Mouse (Mus musculus) liver, embryonic 15.5 days (tissue): ENCODE results near the gene Tyrobp. TPM values are rescaled to one million over a fixed set of nuclear protein-coding genes. Genes with fewer than 3 reads are reported as not detected.

Experiments used
- ATAC-seq: fragments of 200-750 bp; cut with Nextera tagmentation; 2 replicates; pipeline ENCODE4 v1.8.0; 2017; ENCODE audit warnings: moderate number of reproducible peaks, mild to moderate bottlenecking, moderate library complexity; ENCODE audit not compliant: insufficient read depth
- H3K27ac ChIP-seq: fragments of 300-500 bp; sonication (generic); replicated peaks from 2 replicates; pipeline ENCODE4 v1.5.1; 2015; ENCODE audit warnings: mild to moderate bottlenecking, inconsistent platforms
- H3K27me3 ChIP-seq: fragments of 300-500 bp; sonication (generic); 2 replicates; pipeline ENCODE4 v1.6.1; 2015; ENCODE audit warnings: mild to moderate bottlenecking, inconsistent platforms
- H3K36me3 ChIP-seq: fragments of 300-500 bp; sonication (generic); replicated peaks from 2 replicates; pipeline ENCODE4 v1.6.1; 2015; ENCODE audit warnings: moderate library complexity, mild to moderate bottlenecking, inconsistent platforms
- H3K4me1 ChIP-seq: fragments of 300-500 bp; sonication (generic); replicated peaks from 2 replicates; pipeline ENCODE4 v1.6.1; 2015; ENCODE audit warnings: inconsistent platforms
- H3K4me2 ChIP-seq: fragments of 300-500 bp; sonication (generic); 2 replicates; pipeline ENCODE4 v1.6.1; 2015; ENCODE audit warnings: moderate library complexity, mild to moderate bottlenecking, inconsistent platforms
- H3K4me3 ChIP-seq: fragments of 300-500 bp; sonication (generic); replicated peaks from 2 replicates; pipeline ENCODE4 v1.5.1; 2015; ENCODE audit warnings: mild to moderate bottlenecking, inconsistent platforms
- H3K9ac ChIP-seq: fragments of 300-500 bp; sonication (generic); 2 replicates; pipeline ENCODE4 v1.6.1; 2015; ENCODE audit warnings: moderate library complexity, mild to moderate bottlenecking, inconsistent platforms
- H3K9me3 ChIP-seq: fragments of 300-500 bp; sonication (generic); replicated peaks from 2 replicates; pipeline ENCODE4 v1.6.1; 2016; ENCODE audit warnings: inconsistent platforms
- WGBS: fragments of 180-500 bp; shearing (Covaris S2); methylation state at CpG from one replicate; pipeline ENCODE4 v1.1.7; 2015; ENCODE audit warnings: mixed read lengths; ENCODE audit not compliant: insufficient replicate concordance; 5-methylcytosine and 5-hydroxymethylcytosine counted together
- polyA plus RNA-seq: library from polyadenylated mRNA; unstranded; fragments of >200 nt; fragmentation: Nextera tagmentation; extraction: Ambion mirVana; gene quantifications from 2 replicates; pipeline ENCODE4 v1.2.1, GENCODE M21; 2015

Gene Tyrobp
- polyA plus RNA-seq, 1 experiment from 2014 or later, result 146 TPM

DNA sequence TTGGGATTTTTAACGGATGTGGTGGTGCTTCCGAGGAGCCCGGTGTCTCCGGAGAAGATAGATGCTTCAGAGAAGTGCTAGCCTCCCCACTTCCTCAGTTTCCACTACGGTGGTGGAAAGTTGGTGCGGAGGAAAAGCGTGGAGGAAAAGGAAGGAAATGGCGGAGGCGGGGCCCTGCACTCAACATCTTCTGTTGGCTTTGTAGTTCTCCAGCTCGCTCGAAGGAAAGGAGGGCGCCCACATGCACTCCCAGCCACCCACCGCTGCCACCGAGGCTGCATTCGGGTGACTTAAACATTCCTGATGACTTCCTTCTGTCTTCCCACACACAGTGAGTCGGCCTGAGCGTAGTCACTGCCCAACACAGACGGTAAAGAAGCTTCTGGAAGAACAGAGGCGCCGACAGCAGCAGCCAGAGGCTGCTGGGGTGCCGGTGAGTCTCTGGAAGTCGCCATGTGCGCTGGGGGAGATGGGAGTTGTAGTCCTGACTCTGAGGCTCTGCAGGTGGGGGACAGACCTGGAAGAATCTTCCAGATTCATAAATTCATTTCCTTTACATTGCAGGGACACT lies 9.6 kb downstream of the Tyrobp start:
- peaks cover 25% of the 10 kb centered on the region for H3K36me3 ChIP-seq
- H3K4me3 ChIP-seq, result peak overlapping the region; percentile 62
- peaks cover 32% of the 10 kb centered on the region for H3K4me1 ChIP-seq
- H3K27ac ChIP-seq, result peak overlapping the region; percentile 53; the same call in 1 of the 2 replicates
- peaks cover 13% of the 10 kb centered on the region; the same call in 1 of the 2 replicates for H3K27me3 ChIP-seq
- H3K9ac ChIP-seq, result no peak overlapping the region
- 15% methylated on average over 23 of the region's 23 CpGs for WGBS
- H3K4me2 ChIP-seq, result peak overlapping the region; percentile 89
- no peak for ATAC-seq
- no peaks in the 10 kb centered on the region for H3K9me3 ChIP-seq

GRCm38 (mm10) chr7:30429327-30429726 lies 15.8 kb downstream of the Tyrobp start:
- Histone ChIP-seq H3K4me3 (no peak overlapping the region), H3K27me3 (no peaks in the 10 kb centered on the region), H3K9ac (no peak overlapping the region), H3K27ac (no peak overlapping the region), H3K9me3 (no peaks in the 10 kb centered on the region), H3K36me3 (peaks cover 24% of the 10 kb centered on the region), H3K4me1 (no peaks in the 10 kb centered on the region), H3K4me2 (no peak overlapping the region)
- ATAC-seq, result no peak

GRCm38 (mm10) chr7:30430191-30430590 lies 16.6 kb downstream of the Tyrobp start:
- 27% methylated on average over 2 of the region's 2 CpGs for WGBS
- H3K9ac ChIP-seq, result no peak overlapping the region
- peaks cover 5% of the 10 kb centered on the region; the same call in 1 of the 2 replicates for H3K27me3 ChIP-seq
- H3K36me3 ChIP-seq, result peaks cover 22% of the 10 kb centered on the region
- H3K4me1 ChIP-seq, result no peaks in the 10 kb centered on the region
- no peak for ATAC-seq
- H3K4me2 ChIP-seq, result no peak overlapping the region
- no peak overlapping the region for H3K4me3 ChIP-seq
- H3K27ac ChIP-seq, result no peak overlapping the region
- H3K9me3 ChIP-seq, result no peaks in the 10 kb centered on the region

GRCm38 (mm10) chr7:30431793-30432192 lies 18.2 kb downstream of the Tyrobp start:
- H3K9me3 ChIP-seq, result no peaks in the 10 kb centered on the region
- H3K27ac ChIP-seq, result no peak overlapping the region
- 0 out of 2 replicates have a peak, but pooled peaks cover 2% of the 10 kb centered on the region for H3K4me1 ChIP-seq
- no peak for ATAC-seq
- WGBS, result 12% methylated on average over 3 of the region's 3 CpGs
- H3K27me3 ChIP-seq, result peaks cover 19% of the 10 kb centered on the region
- no peak overlapping the region for H3K4me3 ChIP-seq
- H3K36me3 ChIP-seq, result peaks cover 9% of the 10 kb centered on the region
- no peak overlapping the region for H3K4me2 ChIP-seq
- H3K9ac ChIP-seq, result no peak overlapping the region

GRCm38 (mm10) chr7:30434238-30434637 lies 20.7 kb downstream of the Tyrobp start:
- whole genome bisulfite sequencing, result 2% methylated on average over 10 of the region's 10 CpGs
- Histone ChIP-seq H3K4me2 (no peak overlapping the region), H3K36me3 (no peaks in the 10 kb centered on the region), H3K27me3 (peaks cover 27% of the 10 kb centered on the region), H3K4me1 (0 out of 2 replicates have a peak, but pooled peaks cover 2% of the 10 kb centered on the region), H3K9me3 (no peaks in the 10 kb centered on the region), H3K27ac (no peak overlapping the region), H3K9ac (no peak overlapping the region), H3K4me3 (no peak overlapping the region)
- no peak for ATAC-seq

- H3K4me1 ChIP-seq, result 0 out of 2 replicates have a peak, but pooled peaks cover 2% of the 10 kb centered on the region
- H3K27ac ChIP-seq, result no peak overlapping the region
- ATAC-seq, result no peak
- no peak overlapping the region for H3K4me3 ChIP-seq
- 43% methylated on average over 10 of the region's 10 CpGs for WGBS
- H3K4me2 ChIP-seq, result no peak overlapping the region
- peaks cover 30% of the 10 kb centered on the region for H3K27me3 ChIP-seq
- no peaks in the 10 kb centered on the region for H3K36me3 ChIP-seq
- no peak overlapping the region for H3K9ac ChIP-seq
- no peaks in the 10 kb centered on the region for H3K9me3 ChIP-seq
Measured at GRCm38 (mm10) chr7:30434701-30435100, 21.1 kb downstream of the Tyrobp start.

DNA sequence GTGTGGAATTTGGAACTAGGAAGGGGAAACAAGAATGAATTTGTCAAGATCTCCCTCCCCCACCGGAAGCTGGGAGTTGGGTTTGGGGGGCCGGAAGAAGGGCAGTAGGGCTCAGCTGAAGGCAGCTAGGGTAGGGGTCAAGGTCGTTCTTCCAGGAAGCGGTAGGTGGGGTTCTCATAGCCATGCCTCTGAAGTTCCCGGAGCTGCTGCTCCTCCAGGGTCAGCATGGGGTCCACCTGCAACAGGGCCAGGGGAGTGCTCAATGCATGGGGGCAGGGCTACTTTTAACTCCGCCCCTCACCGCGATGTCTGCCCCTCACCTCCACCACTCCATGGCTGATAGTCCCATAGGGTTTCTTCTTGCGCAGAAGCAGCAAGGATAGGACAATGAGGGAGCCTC lies 21.6 kb downstream of the Tyrobp start:
- Histone ChIP-seq H3K27me3 (peaks cover 34% of the 10 kb centered on the region), H3K4me1 (0 out of 2 replicates have a peak, but pooled peaks cover 2% of the 10 kb centered on the region)
- no peak for ATAC-seq

GRCm38 (mm10) chr7:30436879-30437278 lies 23.3 kb downstream of the Tyrobp start:
- 14% methylated on average over 10 of the region's 10 CpGs for WGBS
- H3K4me1 ChIP-seq, result 0 out of 2 replicates have a peak, but pooled peaks cover 2% of the 10 kb centered on the region
- H3K27ac ChIP-seq, result no peak overlapping the region
- ATAC-seq, result no peak
- no peak overlapping the region for H3K4me2 ChIP-seq
- H3K9me3 ChIP-seq, result no peaks in the 10 kb centered on the region
- H3K27me3 ChIP-seq, result peaks cover 44% of the 10 kb centered on the region
- no peak overlapping the region for H3K9ac ChIP-seq
- H3K4me3 ChIP-seq, result no peak overlapping the region
- H3K36me3 ChIP-seq, result no peaks in the 10 kb centered on the region

More for the DNA sequence above, 21.6 kb downstream of the Tyrobp start:
- no peak overlapping the region for H3K9ac ChIP-seq
- no peak overlapping the region for H3K4me3 ChIP-seq
- no peaks in the 10 kb centered on the region for H3K9me3 ChIP-seq
- no peaks in the 10 kb centered on the region for H3K36me3 ChIP-seq
- no peak overlapping the region for H3K27ac ChIP-seq
- H3K4me2 ChIP-seq, result no peak overlapping the region
- WGBS, result 33% methylated on average over 9 of the region's 9 CpGs

DNA sequence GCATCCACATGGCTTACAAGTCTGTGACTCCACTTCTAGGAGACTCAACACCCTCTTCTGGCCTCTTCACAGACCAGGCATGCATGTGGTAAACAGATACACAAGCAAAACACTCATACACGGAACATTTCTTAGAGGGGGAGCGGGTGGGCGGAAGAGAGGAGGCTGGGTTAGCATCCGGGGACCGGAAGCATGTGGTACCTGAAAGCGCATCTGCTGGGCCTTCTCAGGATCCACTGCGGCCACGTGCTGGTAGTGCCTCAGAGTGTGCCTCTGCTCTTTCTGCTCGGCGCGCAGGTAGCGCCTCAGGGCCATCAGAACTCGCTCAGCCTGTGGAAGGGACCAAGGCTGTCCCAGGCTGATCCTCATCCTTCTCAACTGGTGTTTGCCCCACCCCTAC lies 26.2 kb downstream of the Tyrobp start:
- peaks cover 70% of the 10 kb centered on the region for H3K27me3 ChIP-seq

DNA sequence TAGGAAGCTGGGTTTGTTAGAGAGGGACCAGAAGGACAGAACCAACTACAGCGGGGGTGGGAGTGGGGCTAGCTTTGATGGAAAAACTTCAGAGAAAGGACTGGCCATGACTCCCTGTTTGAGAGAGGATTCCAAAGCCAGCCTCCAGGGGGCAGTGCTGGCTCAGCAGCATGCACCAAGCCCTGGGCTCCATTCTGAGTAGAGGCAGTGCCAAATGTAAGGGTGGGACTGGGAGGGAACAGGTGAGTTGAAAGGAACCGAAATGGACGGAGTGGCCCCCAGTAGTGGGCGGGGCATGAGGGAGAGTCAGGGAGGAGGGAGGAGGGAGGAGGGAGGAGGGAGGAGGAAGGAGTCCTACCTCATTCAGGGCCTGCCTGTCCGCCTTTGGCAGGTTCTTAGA lies 27.1 kb downstream of the Tyrobp start:
- no peak for ATAC-seq

More for the DNA sequence above, 26.2 kb downstream of the Tyrobp start:
- Histone ChIP-seq H3K4me3 (no peak overlapping the region), H3K4me1 (peaks cover 12% of the 10 kb centered on the region; the same call in 1 of the 2 replicates), H3K4me2 (no peak overlapping the region), H3K27ac (no peak overlapping the region), H3K9me3 (no peaks in the 10 kb centered on the region), H3K36me3 (no peaks in the 10 kb centered on the region), H3K9ac (no peak overlapping the region)
- no peak for ATAC-seq
- WGBS, result 70% methylated on average over 13 of the region's 13 CpGs

DNA sequence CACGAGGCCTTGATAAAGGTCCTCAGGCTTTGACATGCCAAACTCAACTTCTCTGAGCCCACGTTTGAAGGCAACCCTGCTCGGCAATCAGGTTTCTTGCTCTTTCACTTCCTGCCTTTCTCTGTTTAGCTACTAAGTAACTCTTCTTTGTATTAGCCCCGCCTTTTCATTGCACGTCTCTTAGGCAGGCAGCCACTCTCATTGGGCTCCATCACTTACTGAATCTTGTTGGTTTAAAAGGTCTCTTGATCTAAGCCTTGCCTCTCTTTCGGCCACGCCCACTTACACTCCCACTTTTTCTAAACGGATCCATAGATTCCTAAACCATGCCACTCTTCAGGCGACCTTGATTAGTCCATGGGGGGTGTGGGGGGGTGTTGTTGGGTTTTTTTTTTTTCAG lies 30.1 kb downstream of the Tyrobp start:
- 14% methylated on average over 9 of the region's 9 CpGs for WGBS
- no peaks in the 10 kb centered on the region for H3K36me3 ChIP-seq
- no peak overlapping the region for H3K9ac ChIP-seq
- no peak for ATAC-seq
- H3K27ac ChIP-seq, result no peak overlapping the region
- H3K4me2 ChIP-seq, result peak overlapping the region; percentile 76; the same call in 1 of the 2 replicates
- no peak overlapping the region for H3K4me3 ChIP-seq
- H3K4me1 ChIP-seq, result peaks cover 15% of the 10 kb centered on the region
- H3K27me3 ChIP-seq, result peaks cover 70% of the 10 kb centered on the region
- H3K9me3 ChIP-seq, result no peaks in the 10 kb centered on the region

More for the DNA sequence above, 27.1 kb downstream of the Tyrobp start:
- H3K4me2 ChIP-seq, result no peak overlapping the region
- peaks cover 70% of the 10 kb centered on the region for H3K27me3 ChIP-seq
- H3K9me3 ChIP-seq, result no peaks in the 10 kb centered on the region
- H3K9ac ChIP-seq, result no peak overlapping the region
- H3K4me3 ChIP-seq, result no peak overlapping the region
- WGBS, result 28% methylated on average over 4 of the region's 5 CpGs
- peaks cover 17% of the 10 kb centered on the region for H3K4me1 ChIP-seq
- no peaks in the 10 kb centered on the region for H3K36me3 ChIP-seq
- H3K27ac ChIP-seq, result no peak overlapping the region
